ENCODE assay signal across 30 mouse cellular contexts in genomic region chrX:98189759-98190158, GRCm38 (mm10). TPM values are rescaled to one million over a fixed set of nuclear protein-coding genes. Genes with fewer than 3 reads are reported as not detected.
"Had no signal": no experiment of that assay in that cellular context is flagged by ENCODE, and none has a peak within 500 bp of the region (broad histone marks: within the 10 kb centered on the region; RNA-seq: fewer than 3 reads in every experiment).

No protein-coding gene starts in this region.

- DNase-seq: gastrocnemius, postnatal 14 days; gastrocnemius, postnatal 36 days; heart, adult 11 months; heart, adult 2 months; heart, postnatal 14 days; heart, postnatal 36 days; kidney, adult 18-20 months; kidney, adult 9 months; kidney, postnatal 14 days; kidney, postnatal 36 days; layer of hippocampus, adult 9-11 months; layer of hippocampus, postnatal 36 days; left cerebral cortex, postnatal 4 days had no signal

- ATAC-seq: hindbrain, embryonic 16.5 days; inflammation-experienced regulatory T-cells, adult 6 months; intestine, embryonic 15.5 days; intestine, postnatal 0 days; liver, embryonic 12.5 days had no signal

- H3K36me3 ChIP-seq: heart, embryonic 13.5 days; heart, embryonic 15.5 days; hindbrain, embryonic 10.5 days; hindbrain, embryonic 12.5 days; intestine, embryonic 15.5 days; kidney, embryonic 15.5 days; limb, embryonic 13.5 days; limb, embryonic 15.5 days; liver, embryonic 12.5 days had no signal

- H3K4me1 ChIP-seq: heart, embryonic 13.5 days; heart, embryonic 15.5 days; hindbrain, embryonic 10.5 days; hindbrain, embryonic 12.5 days; intestine, embryonic 15.5 days; kidney, embryonic 15.5 days; limb, embryonic 13.5 days; limb, embryonic 15.5 days; liver, embryonic 12.5 days had no signal

- H3K4me3 ChIP-seq: heart, adult 2 months; heart, embryonic 13.5 days; heart, embryonic 15.5 days; hindbrain, embryonic 10.5 days; hindbrain, embryonic 12.5 days; intestine, embryonic 15.5 days; kidney, embryonic 15.5 days; left cerebral cortex, adult 2 months; limb, embryonic 13.5 days; limb, embryonic 15.5 days; liver, embryonic 12.5 days had no signal

- H3K4me2 ChIP-seq: heart, embryonic 11.5 days; heart, embryonic 13.5 days; heart, embryonic 15.5 days; hindbrain, embryonic 12.5 days; hindbrain, embryonic 14.5 days; intestine, embryonic 15.5 days; kidney, embryonic 15.5 days; limb, embryonic 13.5 days; limb, embryonic 15.5 days; liver, embryonic 12.5 days had no signal

- H3K27me3 ChIP-seq: heart, embryonic 13.5 days; heart, embryonic 15.5 days; hindbrain, embryonic 12.5 days; intestine, embryonic 15.5 days; kidney, embryonic 15.5 days; limb, embryonic 13.5 days; limb, embryonic 15.5 days; liver, embryonic 12.5 days had no signal

- H3K27ac ChIP-seq: heart, adult 2 months; heart, embryonic 13.5 days; heart, embryonic 15.5 days; hindbrain, embryonic 10.5 days; hindbrain, embryonic 12.5 days; hindbrain, embryonic 14.5 days; intestine, embryonic 15.5 days; kidney, embryonic 15.5 days; kidney, postnatal 0 days; left cerebral cortex, adult 2 months; limb, embryonic 13.5 days; limb, embryonic 15.5 days; liver, embryonic 12.5 days; liver, embryonic 14.5 days had no signal

- H3K9ac ChIP-seq: heart, embryonic 13.5 days; heart, embryonic 15.5 days; hindbrain, embryonic 12.5 days; hindbrain, embryonic 14.5 days; intestine, embryonic 15.5 days; kidney, embryonic 15.5 days; limb, embryonic 13.5 days; limb, embryonic 15.5 days; liver, embryonic 12.5 days; liver, embryonic 14.5 days had no signal

- H3K9me3 ChIP-seq: heart, embryonic 13.5 days; heart, embryonic 15.5 days; hindbrain, embryonic 10.5 days; hindbrain, embryonic 12.5 days; intestine, embryonic 15.5 days; kidney, embryonic 15.5 days; limb, embryonic 13.5 days; limb, embryonic 15.5 days; liver, embryonic 12.5 days had no signal

RNA-seq across cellular contexts. Expression of gene Ar, which starts 41.2 kb away (rescaled TPM):
- polyA plus RNA-seq: liver, embryonic 12.5 days; liver, embryonic 14.5 days had no signal
